Mouse (Mus musculus): ENCODE measurements around the gene Gli1. TPM values are rescaled to one million over a fixed set of nuclear protein-coding genes. Genes with fewer than 3 reads are reported as not detected.

Gli1 gene
- polyA plus RNA-seq, 1 experiment from 2014 or later: 1.8 TPM

GRCm38 (mm10) chr10:127295986-127296794, 45.6 kb downstream of the Gli1 start:
- H3K4me3 ChIP-seq (replicated peaks): no peak overlapping the region
- H3K4me1 ChIP-seq: peaks cover 18% of the 10 kb centered on the region
- no peak overlapping the region for H3K27ac ChIP-seq (replicated peaks)
- H3K27me3 ChIP-seq (replicated peaks): no peaks in the 10 kb centered on the region
- ATAC-seq (ENCODE audit: low FRiP score): no peak
- WGBS: 93% methylated on average over 24 of the region's 24 CpGs
- H3K36me3 ChIP-seq: peaks cover 70% of the 10 kb centered on the region
- H3K4me2 ChIP-seq: no peak overlapping the region
- H3K9ac ChIP-seq (replicated peaks): no peak overlapping the region
- H3K9me3 ChIP-seq (replicated peaks): no peaks in the 10 kb centered on the region

DNA sequence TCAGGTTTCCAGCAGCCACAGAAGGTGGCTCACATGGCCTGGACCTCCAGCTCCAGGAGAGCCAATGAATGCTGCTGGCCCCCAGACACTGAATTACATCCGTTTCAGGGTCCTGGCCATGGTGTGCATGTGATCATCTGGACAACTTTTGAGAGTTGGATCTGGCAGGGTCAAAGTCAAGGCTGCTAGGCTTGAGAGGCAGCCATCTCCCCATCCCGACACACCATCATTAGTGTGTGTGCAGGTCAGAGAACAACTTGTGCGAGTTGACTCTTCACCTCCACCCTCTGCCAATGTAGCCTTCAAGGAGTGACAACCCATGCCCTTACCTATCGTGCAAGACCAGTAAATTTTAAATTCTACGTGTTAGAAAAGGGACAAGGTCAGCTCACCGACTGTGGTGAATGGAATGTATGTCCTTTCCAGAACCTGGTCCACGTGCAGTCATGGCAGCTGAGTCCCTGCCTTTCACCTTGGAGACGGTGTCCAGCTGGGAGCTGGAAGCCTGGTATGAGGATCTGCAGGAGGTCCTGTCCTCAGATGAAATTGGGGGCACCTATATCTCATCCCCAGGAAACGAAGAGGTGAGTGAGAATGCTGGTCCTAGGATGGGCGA, 46.8 kb downstream of the Gli1 start:
- H3K36me3 ChIP-seq: peaks cover 60% of the 10 kb centered on the region

DNA sequence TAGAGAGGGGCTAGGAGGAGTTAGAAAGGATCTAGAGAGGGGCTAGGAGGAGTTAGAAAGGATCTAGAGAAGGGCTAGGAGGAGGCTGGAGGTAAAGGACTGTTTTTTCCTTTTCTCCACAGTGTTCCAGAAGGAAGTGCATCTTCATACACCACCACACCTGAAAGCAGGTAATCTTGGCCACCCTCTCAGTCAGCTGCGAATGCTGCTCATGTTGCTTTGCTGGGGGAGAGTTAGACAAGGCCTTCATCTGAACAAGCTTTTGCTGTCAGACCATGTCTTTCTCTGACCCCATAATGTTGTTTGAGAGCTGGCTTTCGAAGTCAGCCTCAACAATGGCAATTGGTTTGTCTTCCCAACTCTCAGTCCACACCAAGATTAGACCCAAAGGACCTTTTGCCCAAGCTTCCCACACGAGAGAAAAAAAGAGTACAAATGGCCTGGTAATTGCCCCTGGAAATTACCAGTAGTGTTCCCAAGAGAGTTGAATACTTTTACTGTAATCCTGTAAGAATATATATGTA, 48.1 kb downstream of the Gli1 start:
- H3K9me3 ChIP-seq (replicated peaks): no peaks in the 10 kb centered on the region
- no peak overlapping the region; the same call in 1 of the 2 replicates for H3K9ac ChIP-seq (replicated peaks)
- no peak overlapping the region for H3K27ac ChIP-seq (replicated peaks)
- 78% methylated on average over 3 of the region's 3 CpGs for WGBS
- no peak for ATAC-seq (ENCODE audit: low FRiP score)
- no peaks in the 10 kb centered on the region for H3K27me3 ChIP-seq (replicated peaks)
- peaks cover 47% of the 10 kb centered on the region for H3K36me3 ChIP-seq
- no peak overlapping the region for H3K4me3 ChIP-seq (replicated peaks)
- H3K4me1 ChIP-seq: peaks cover 31% of the 10 kb centered on the region
- no peak overlapping the region for H3K4me2 ChIP-seq

More for the DNA sequence above, 46.8 kb downstream of the Gli1 start:
- no peak for ATAC-seq (ENCODE audit: low FRiP score)
- H3K9me3 ChIP-seq (replicated peaks): no peaks in the 10 kb centered on the region
- peaks cover 21% of the 10 kb centered on the region for H3K4me1 ChIP-seq
- no peak overlapping the region for H3K9ac ChIP-seq (replicated peaks)
- no peak overlapping the region for H3K27ac ChIP-seq (replicated peaks)
- WGBS: 91% methylated on average over 10 of the region's 10 CpGs
- no peak overlapping the region for H3K4me2 ChIP-seq
- no peaks in the 10 kb centered on the region for H3K27me3 ChIP-seq (replicated peaks)
- H3K4me3 ChIP-seq (replicated peaks): no peak overlapping the region

- 87% methylated on average over 6 of the region's 6 CpGs for WGBS
- Histone ChIP-seq H3K9me3 (replicated peaks) (no peaks in the 10 kb centered on the region), H3K4me3 (replicated peaks) (no peak overlapping the region), H3K4me1 (peaks cover 33% of the 10 kb centered on the region), H3K36me3 (peaks cover 43% of the 10 kb centered on the region), H3K9ac (replicated peaks) (peak overlapping the region; percentile 15; the same call in 1 of the 2 replicates), H3K27me3 (replicated peaks) (no peaks in the 10 kb centered on the region), H3K27ac (replicated peaks) (no peak overlapping the region), H3K4me2 (no peak overlapping the region)
- ATAC-seq (ENCODE audit: low FRiP score): no peak
These were observed 48.7 kb downstream of the Gli1 start for GRCm38 (mm10) chr10:127292987-127293538.

GRCm38 (mm10) chr10:127291881-127292638, 49.7 kb downstream of the Gli1 start:
- peaks cover 33% of the 10 kb centered on the region for H3K36me3 ChIP-seq
- no peak for ATAC-seq (ENCODE audit: low FRiP score)
- H3K27ac ChIP-seq (replicated peaks): peak overlapping the region; percentile 98; the same call in 1 of the 2 replicates
- peak overlapping the region; percentile 69 for H3K9ac ChIP-seq (replicated peaks)
- 51% methylated on average over 5 of the region's 5 CpGs for WGBS
- peaks cover 43% of the 10 kb centered on the region for H3K4me1 ChIP-seq
- no peaks in the 10 kb centered on the region for H3K27me3 ChIP-seq (replicated peaks)
- peak overlapping the region; percentile 65 for H3K4me3 ChIP-seq (replicated peaks)
- H3K9me3 ChIP-seq (replicated peaks): no peaks in the 10 kb centered on the region
- peak overlapping the region; percentile 83 for H3K4me2 ChIP-seq

DNA sequence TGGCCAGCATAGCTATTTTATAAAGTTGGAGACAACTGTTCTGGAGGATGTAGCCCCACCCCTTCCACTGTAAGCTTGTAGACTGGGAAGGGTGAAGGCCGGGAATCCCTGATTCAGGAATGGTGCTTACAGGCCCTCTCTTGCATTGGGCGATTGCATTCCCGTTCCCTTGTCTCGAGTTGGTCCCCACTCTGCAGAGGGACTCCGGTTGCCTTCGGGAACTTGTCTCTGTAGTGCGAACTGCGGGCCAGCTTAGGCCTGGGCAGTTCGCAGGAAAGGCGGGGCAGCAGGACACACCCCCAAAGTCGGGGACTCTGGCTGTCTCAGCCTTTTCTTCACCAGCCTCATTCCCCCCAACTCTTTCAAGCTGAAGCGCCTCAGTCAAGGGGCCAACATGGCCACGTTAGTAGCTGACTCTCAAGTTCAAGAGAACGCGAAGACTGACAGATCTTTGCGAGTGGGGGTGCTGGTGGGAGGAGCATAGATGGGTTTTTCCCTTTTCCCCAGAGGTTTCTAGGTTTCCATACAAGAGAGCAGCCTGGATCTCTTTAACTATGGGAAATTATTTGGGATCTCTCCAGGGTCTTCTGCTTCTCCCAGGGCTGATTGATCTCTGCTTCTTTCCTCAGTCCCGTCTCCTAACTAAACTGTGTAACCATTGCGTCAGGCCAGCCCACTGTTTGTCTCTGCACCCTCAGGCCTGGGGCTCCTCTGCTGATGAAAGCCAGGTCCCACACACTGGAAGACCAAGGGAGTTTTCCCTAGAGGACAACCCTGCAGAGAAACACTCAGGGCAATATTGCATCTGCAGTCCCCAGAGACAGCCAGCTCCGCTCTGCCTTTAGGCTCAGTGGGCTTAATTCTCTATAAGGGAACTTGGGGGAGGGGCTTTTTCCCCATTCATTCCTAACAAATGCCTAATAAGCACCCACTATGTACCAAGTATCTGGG, 50.6 kb downstream of the Gli1 start:
- H3K4me2 ChIP-seq: peak overlapping the region; percentile 83
- 1% methylated on average over 19 of the region's 19 CpGs for WGBS
- peak overlapping the region; percentile 98 for H3K27ac ChIP-seq (replicated peaks)
- no peaks in the 10 kb centered on the region for H3K27me3 ChIP-seq (replicated peaks)
- no peaks in the 10 kb centered on the region for H3K9me3 ChIP-seq (replicated peaks)
- H3K36me3 ChIP-seq: peaks cover 28% of the 10 kb centered on the region
- ATAC-seq (ENCODE audit: low FRiP score): peak; percentile 43
- peak overlapping the region; percentile 69 for H3K9ac ChIP-seq (replicated peaks)
- H3K4me3 ChIP-seq (replicated peaks): peak overlapping the region; percentile 65
- H3K4me1 ChIP-seq: peaks cover 52% of the 10 kb centered on the region

- H3K27ac ChIP-seq (replicated peaks): peak overlapping the region; percentile 98
- ATAC-seq (ENCODE audit: low FRiP score): peak; percentile 93
- no peaks in the 10 kb centered on the region for H3K9me3 ChIP-seq (replicated peaks)
- H3K36me3 ChIP-seq: peaks cover 28% of the 10 kb centered on the region
- H3K4me3 ChIP-seq (replicated peaks): peak overlapping the region; percentile 65
- no peaks in the 10 kb centered on the region for H3K27me3 ChIP-seq (replicated peaks)
- peaks cover 60% of the 10 kb centered on the region for H3K4me1 ChIP-seq
- peak overlapping the region; percentile 83 for H3K4me2 ChIP-seq
- H3K9ac ChIP-seq (replicated peaks): peak overlapping the region; percentile 75
- WGBS: under 1% methylated on average over 34 of the region's 47 CpGs
These were observed 51.4 kb downstream of the Gli1 start for GRCm38 (mm10) chr10:127290307-127290929.

DNA sequence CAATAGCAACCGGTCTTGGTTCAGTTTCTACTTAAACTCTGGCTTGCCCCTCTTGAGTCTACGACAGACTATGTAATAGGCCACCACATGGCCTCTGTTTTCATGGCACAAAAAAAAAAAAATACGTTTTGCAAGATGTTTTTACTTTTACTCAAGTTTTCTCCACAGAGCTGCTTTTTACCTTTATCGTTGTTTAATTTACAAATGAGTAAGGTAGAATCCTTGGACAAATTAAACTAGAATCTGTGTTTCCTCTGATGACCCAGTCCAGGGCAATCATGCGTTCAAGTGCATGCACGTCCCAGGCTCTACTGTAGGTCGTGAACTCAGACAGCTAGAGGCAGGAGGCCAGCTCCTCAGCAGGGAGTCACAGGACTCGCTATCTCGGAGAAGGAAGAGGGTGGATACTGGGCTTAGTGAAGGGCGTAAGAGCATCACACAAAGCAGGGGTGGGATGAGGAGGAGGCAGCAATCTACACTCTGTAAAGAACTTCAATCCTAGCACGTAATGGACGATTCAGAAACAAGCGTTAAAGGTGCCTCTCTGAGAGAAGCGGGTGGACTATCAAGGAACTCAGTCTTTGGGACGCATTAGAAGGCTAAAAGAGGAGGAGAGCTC, 52.1 kb downstream of the Gli1 start:
- Histone ChIP-seq H3K36me3 (peaks cover 26% of the 10 kb centered on the region), H3K9me3 (replicated peaks) (no peaks in the 10 kb centered on the region), H3K27ac (replicated peaks) (peak overlapping the region; percentile 98), H3K9ac (replicated peaks) (peak overlapping the region; percentile 75), H3K4me2 (peak overlapping the region; percentile 83), H3K27me3 (replicated peaks) (no peaks in the 10 kb centered on the region), H3K4me3 (replicated peaks) (peak overlapping the region; percentile 65), H3K4me1 (peaks cover 65% of the 10 kb centered on the region)
- peak; percentile 5 for ATAC-seq (ENCODE audit: low FRiP score)
- 2% methylated on average over 15 of the region's 15 CpGs for WGBS

GRCm38 (mm10) chr10:127288800-127289572, 52.8 kb downstream of the Gli1 start, which contains the start of gene Mbd6:
Gene Mbd6, minus strand, starts transcription at chr10:127289018.
- Histone ChIP-seq H3K36me3 (peaks cover 26% of the 10 kb centered on the region), H3K9me3 (replicated peaks) (no peaks in the 10 kb centered on the region), H3K27ac (replicated peaks) (peak within 1 kb of the TSS; percentile 98), H3K4me2 (peak within 1 kb of the TSS; percentile 83), H3K4me3 (replicated peaks) (peak within 1 kb of the TSS; percentile 65), H3K27me3 (replicated peaks) (no peaks in the 10 kb centered on the region), H3K4me1 (peaks cover 67% of the 10 kb centered on the region), H3K9ac (replicated peaks) (peak within 1 kb of the TSS; percentile 75)
- ATAC-seq (ENCODE audit: low FRiP score): peak; percentile 16
- under 1% methylated on average over 53 of the region's 65 CpGs for WGBS
